Mouse (Mus musculus): Measurements from ENCODE around the gene Stum.
"Not testable (repeated sequence)": the region's sequence is repeated elsewhere in the genome, so short reads cannot be mapped to it uniquely, and the experiment has no call there.

Gene Stum

DNA sequence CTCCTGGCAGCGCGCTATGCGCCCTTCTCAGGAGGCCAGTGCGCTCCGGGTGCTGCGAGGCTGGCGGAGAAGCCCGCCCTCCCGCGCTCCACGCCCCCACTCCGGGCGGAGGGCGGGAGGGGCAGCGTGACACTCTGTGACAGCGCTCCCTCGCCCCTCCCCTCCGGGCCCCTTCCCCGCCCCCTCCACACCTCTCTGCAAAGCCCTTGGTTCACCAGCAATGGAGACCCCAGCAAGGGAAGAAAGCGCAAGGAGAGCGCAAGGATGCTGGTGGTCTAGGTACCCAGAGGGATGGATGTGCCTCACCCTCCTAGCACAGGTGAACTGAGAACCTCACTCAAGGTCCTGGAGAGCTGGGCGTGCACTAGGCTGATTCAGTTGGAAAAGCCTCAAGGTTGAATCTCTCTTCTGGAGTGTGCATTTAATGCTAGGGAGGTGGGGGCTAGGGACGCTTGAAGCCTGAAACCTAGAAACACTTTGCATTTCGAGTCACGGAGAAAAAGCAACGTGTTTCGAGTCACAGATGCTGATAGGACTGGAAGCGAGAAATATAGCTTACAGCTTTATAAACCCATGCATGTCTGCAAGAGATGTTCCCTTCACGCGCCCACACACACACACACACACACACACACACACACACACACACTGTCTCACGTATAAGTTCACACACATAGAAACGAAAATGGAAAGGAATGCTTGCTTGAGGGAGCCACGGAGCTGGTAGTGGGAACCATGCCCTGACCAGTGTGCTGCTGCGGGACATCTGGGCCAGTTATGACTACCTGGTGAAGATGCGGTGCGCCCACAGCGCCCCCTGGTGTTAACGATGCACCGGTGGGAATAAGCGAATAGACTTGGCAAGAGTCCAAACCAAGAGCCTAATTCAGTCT, at the start of gene Stum:
Stum (minus strand) TSS at position 106 of the 893 bp plus-strand sequence.
- no peak for DNase-seq (ENCODE audit: low spot score)

GRCm38 (mm10) chr1:180532671-180533070, 49.4 kb upstream of the Stum start:
- no peak for DNase-seq (ENCODE audit: low spot score)

DNA sequence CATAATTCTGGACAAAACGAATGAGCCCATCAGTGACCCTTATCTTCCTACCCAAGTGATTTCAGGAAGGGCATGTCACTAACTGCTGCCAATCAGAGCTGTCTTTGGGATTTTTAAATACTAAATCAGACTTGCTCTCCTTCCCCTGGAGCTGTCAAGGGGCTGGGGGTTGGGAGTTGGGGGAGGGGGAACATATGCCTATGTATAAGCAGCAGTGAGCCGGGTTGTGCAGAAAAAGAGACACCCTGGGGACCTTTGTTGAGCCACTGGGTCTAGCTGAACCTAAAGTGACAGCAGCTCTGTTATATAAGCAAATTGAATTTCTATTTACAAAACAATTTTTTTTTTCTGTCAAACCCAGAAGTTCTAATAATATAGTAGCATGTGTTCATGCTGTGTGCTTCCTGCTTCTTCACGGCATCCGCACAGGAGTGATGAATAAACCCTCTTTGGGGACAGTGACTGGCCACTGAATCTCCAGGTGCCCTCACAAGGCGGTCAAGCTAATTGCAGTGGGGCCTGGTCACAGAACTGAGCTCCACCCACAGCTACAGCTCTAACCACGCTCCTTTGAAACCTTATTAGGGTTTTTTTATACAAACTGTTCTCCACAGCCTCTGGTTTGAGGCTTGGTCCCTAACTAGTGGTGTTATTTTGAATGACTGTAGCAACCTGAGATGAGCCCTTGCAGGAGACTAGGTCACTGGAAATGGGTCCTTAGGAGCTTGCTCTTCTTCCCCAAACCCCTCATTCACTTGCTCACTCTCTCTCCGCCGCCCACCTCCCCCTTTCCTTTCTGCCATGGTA, 47.4 kb upstream of the Stum start:
- DNase-seq (ENCODE audit: low spot score) = no peak

DNA sequence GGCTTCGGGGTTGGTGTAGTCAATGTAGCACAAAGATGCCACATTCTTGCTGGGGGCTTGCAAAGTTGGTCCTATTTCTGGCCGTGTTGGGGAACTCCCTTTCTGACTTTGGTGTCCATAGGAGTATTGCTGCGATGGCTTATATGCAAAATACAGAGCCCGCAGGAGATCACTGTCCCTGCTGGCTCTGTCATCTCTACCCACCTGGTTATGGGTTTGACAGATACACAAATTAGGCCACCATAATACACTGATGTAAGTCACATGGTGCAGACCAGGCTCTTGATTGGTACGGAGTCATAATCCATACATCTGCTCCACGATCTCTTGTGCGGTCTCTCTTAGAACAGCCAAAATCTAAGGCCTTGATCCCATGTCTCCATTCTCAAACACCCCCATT, 46.5 kb upstream of the Stum start:
- no peak for DNase-seq (ENCODE audit: low spot score)

- no peak for DNase-seq (ENCODE audit: low spot score)
These were observed 42.0 kb upstream of the Stum start for GRCm38 (mm10) chr1:180525301-180525700.

GRCm38 (mm10) chr1:180523320-180523719, 40.0 kb upstream of the Stum start:
- no peak for DNase-seq (ENCODE audit: low spot score)

GRCm38 (mm10) chr1:180520190-180520589, 36.9 kb upstream of the Stum start:
- no peak for DNase-seq (ENCODE audit: low spot score)

GRCm38 (mm10) chr1:180519520-180519919, 36.2 kb upstream of the Stum start:
- no peak for DNase-seq (ENCODE audit: low spot score)

DNA sequence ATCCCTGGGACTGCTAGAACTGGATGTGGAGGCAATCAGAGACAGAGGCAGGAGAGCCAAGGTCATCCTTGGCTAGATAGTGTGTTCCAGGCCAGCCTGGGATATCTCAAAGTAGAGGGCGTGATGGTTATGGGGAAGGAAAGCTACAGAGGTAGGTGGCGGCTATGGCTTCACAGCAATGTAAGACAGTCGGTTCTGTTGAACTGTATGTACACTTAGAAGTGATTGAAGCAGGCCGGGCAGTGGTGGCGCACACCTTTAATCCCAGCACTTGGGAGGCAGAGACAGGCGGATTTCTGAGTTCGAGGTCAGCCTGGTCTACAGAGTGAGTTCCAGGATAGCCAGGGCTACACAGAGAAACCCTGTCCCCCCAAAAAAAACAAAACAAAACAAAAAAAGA, 35.6 kb upstream of the Stum start:
- DNase-seq (ENCODE audit: low spot score) = not testable (repeated sequence)

GRCm38 (mm10) chr1:180518412-180518811, 35.1 kb upstream of the Stum start:
- no peak for DNase-seq (ENCODE audit: low spot score)

GRCm38 (mm10) chr1:180517390-180518054, 34.2 kb upstream of the Stum start:
- no peak for DNase-seq (ENCODE audit: low spot score)

- DNase-seq (ENCODE audit: low spot score) = no peak
These were observed 30.8 kb upstream of the Stum start for GRCm38 (mm10) chr1:180514077-180514476.

DNA sequence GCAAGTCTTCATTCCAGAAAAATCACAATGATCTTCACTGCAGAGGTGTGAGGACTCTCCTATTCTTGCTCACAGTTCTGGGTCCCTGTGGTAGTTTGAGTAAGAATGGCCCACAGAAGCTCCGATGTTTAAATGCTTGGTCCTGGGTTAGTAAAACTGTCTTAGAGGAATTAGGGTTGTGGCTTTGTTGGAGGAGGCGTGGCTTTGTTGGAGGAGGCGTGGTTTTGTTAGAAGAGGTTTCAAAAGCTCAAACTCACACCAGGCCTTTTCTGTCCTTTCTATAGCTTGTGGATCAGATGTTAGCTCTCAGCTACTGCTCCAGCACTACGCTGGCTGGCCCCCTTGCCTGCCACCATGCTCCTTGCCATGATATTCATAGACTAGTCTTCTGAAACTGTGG, 27.6 kb upstream of the Stum start:
- no peak for DNase-seq (ENCODE audit: low spot score)

GRCm38 (mm10) chr1:180510442-180510841, 27.1 kb upstream of the Stum start:
- DNase-seq (ENCODE audit: low spot score) = no peak

DNA sequence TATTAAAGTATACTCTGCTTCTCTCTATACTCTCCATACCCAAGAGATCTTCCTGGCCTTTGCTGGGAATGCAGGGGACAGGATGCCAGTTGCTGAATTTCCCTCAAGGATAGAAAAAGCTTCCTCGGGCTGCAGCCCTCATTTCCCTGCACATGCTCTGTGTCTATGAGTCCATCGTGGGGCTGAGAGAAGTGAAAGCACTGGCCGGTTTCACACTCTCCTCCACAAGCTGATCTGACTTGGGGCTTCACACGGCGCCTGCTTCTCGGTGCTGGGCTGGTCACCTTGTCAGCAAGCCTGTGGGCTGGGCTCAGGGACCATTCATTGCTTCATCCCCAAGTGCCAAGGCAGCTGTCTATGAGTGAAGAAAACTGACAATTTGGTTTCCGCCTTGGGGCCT, 25.4 kb upstream of the Stum start:
- DNase-seq (ENCODE audit: low spot score) = no peak

GRCm38 (mm10) chr1:180507291-180507791, 24.0 kb upstream of the Stum start:
- DNase-seq (ENCODE audit: low spot score) = no peak

DNA sequence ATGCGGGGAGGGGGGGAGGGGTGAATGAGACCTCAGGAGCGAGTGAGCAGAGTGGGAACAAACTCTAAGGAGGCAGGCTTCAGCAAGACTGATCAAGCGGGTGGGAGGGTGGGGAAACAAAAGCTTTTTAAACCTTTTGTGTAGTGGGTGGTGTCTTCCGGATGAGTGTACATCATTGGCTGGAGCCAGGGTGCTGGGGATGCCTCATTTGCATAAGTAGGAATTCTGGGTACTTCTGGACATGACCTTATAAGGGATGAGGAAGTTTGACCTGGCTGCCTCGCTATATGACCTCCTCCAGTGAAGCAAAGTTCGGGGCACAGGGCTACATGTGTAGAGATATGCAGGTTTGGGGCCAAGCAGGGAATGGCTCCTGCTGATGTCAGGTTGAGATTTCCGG, 23.0 kb upstream of the Stum start:
- DNase-seq (ENCODE audit: low spot score) = no peak

- DNase-seq (ENCODE audit: low spot score) = no peak
These were observed 21.6 kb upstream of the Stum start for GRCm38 (mm10) chr1:180504899-180505298.

- DNase-seq (ENCODE audit: low spot score) = no peak
These were observed 20.2 kb upstream of the Stum start for GRCm38 (mm10) chr1:180503484-180503883.

- no peak for DNase-seq (ENCODE audit: low spot score)
These were observed 19.3 kb upstream of the Stum start for GRCm38 (mm10) chr1:180502566-180502965.

- no peak for DNase-seq (ENCODE audit: low spot score)
These were observed 17.3 kb upstream of the Stum start for GRCm38 (mm10) chr1:180500641-180501040.

DNA sequence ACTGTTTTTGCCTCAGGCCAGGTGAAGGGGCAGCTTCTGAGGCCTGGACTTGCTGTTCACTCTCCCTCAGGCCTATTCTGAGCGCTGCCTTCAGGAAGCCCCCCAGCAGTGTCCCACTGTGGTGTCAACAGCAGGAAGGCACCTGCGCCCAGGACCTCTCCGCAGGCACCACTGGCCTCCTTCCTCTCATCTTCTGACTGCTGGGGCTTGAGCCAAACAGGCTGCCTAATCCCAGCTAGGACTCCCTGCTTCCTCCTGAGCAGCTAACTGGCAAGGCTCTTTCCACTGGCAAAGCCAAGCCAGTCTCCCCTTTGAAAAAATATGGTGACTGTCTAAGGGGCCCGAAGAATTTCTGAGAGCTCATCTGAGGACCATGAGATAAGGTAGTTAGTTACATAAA, 16.9 kb upstream of the Stum start:
- DNase-seq (ENCODE audit: low spot score) = no peak
